Mouse (Mus musculus): ENCODE data around the gene Calcoco1. TPM values are rescaled to one million over a fixed set of nuclear protein-coding genes. Genes with fewer than 3 reads are reported as not detected.
A peak's percentile ranks its signal among the peaks of the same experiment; 100 is the strongest.

Gene Calcoco1
- polyA plus RNA-seq (2015; fragmentation: Nextera tagmentation; extraction: Ambion mirVana): 55.9 and 58.4 TPM in 2 replicates

- DNase-seq (ENCODE audit: low spot score): peak; percentile 95
Measured at GRCm38 (mm10) chr15:102721980-102722475, at the start of gene Calcoco1. TSS of gene Calcoco1 (minus strand) at chr15:102722178.

- no peak for DNase-seq (ENCODE audit: low spot score)
Measured at GRCm38 (mm10) chr15:102770866-102771265, 48.9 kb upstream of the Calcoco1 start.

GRCm38 (mm10) chr15:102765207-102765606, 43.2 kb upstream of the Calcoco1 start:
- DNase-seq (ENCODE audit: low spot score): no peak

GRCm38 (mm10) chr15:102761745-102762378, 39.9 kb upstream of the Calcoco1 start:
- DNase-seq (ENCODE audit: low spot score): peak; percentile 31

GRCm38 (mm10) chr15:102757686-102758085, 35.7 kb upstream of the Calcoco1 start:
- no peak for DNase-seq (ENCODE audit: low spot score)

- no peak for DNase-seq (ENCODE audit: low spot score)
Measured at GRCm38 (mm10) chr15:102755053-102755452, 33.1 kb upstream of the Calcoco1 start.

- no peak for DNase-seq (ENCODE audit: low spot score)
Measured at GRCm38 (mm10) chr15:102754361-102754760, 32.4 kb upstream of the Calcoco1 start.

GRCm38 (mm10) chr15:102753170-102753569, 31.2 kb upstream of the Calcoco1 start:
- peak; percentile 56 for DNase-seq (ENCODE audit: low spot score)

- no peak for DNase-seq (ENCODE audit: low spot score)
Measured at GRCm38 (mm10) chr15:102752164-102752563, 30.2 kb upstream of the Calcoco1 start.

- DNase-seq (ENCODE audit: low spot score): no peak
Measured at GRCm38 (mm10) chr15:102750241-102750640, 28.3 kb upstream of the Calcoco1 start.

GRCm38 (mm10) chr15:102749103-102749502, 27.1 kb upstream of the Calcoco1 start:
- DNase-seq (ENCODE audit: low spot score): no peak

- no peak for DNase-seq (ENCODE audit: low spot score)
Measured at GRCm38 (mm10) chr15:102747853-102748252, 25.9 kb upstream of the Calcoco1 start.

GRCm38 (mm10) chr15:102747286-102747640, 25.3 kb upstream of the Calcoco1 start:
- no peak for DNase-seq (ENCODE audit: low spot score)

GRCm38 (mm10) chr15:102746488-102747285, 24.7 kb upstream of the Calcoco1 start:
- DNase-seq (ENCODE audit: low spot score): no peak

GRCm38 (mm10) chr15:102746126-102746487, 24.1 kb upstream of the Calcoco1 start:
- no peak for DNase-seq (ENCODE audit: low spot score)

- DNase-seq (ENCODE audit: low spot score): no peak
Measured at GRCm38 (mm10) chr15:102745387-102745786, 23.4 kb upstream of the Calcoco1 start.

- DNase-seq (ENCODE audit: low spot score): no peak
Measured at GRCm38 (mm10) chr15:102744831-102745230, 22.9 kb upstream of the Calcoco1 start.

GRCm38 (mm10) chr15:102744416-102744815, 22.4 kb upstream of the Calcoco1 start:
- no peak for DNase-seq (ENCODE audit: low spot score)

- DNase-seq (ENCODE audit: low spot score): no peak
Measured at GRCm38 (mm10) chr15:102743996-102744395, 22.0 kb upstream of the Calcoco1 start.

GRCm38 (mm10) chr15:102743196-102743595, 21.2 kb upstream of the Calcoco1 start:
- DNase-seq (ENCODE audit: low spot score): no peak

- DNase-seq (ENCODE audit: low spot score): peak; percentile 91
Measured at GRCm38 (mm10) chr15:102742589-102742988, 20.6 kb upstream of the Calcoco1 start.

- DNase-seq (ENCODE audit: low spot score): peak; percentile 59
Measured at GRCm38 (mm10) chr15:102739520-102740297, 17.7 kb upstream of the Calcoco1 start.
